Mouse (Mus musculus): ENCODE results near the gene Rassf7. TPM values are rescaled to one million over a fixed set of nuclear protein-coding genes. Genes with fewer than 3 reads are reported as not detected.

Gene Rassf7
- total and polyA plus RNA-seq, 2 experiments from 2014 or later = 23.3 to 24.5 TPM

DNA sequence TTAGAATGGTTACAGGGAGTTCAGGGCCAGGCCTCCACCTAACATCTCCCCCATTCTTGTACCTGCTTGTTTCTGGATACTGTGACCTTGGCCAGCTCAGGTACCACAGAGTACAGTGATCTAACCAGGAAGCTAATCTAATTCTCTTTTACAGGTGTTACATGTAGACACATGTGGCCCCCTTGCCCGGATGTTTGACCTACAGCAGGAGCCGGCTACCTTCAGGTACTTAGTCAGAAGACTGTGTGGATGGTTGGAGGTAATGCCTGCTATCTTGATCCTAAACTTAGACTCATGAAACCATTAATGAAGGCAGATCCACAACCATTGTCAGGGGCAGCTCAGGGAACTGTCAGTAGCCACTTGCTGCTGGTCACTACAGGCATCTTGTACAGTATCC lies 19.9 kb upstream of the Rassf7 start:
- no peak for DNase-seq (ENCODE audit: low spot score)
- H3K27ac ChIP-seq = no peak overlapping the region
- no peak for ATAC-seq
- H3K4me3 ChIP-seq (ENCODE audit: low read length) = no peak overlapping the region
- H3K36me3 ChIP-seq (ENCODE audit: insufficient read depth, low read length) = peaks cover 4% of the 10 kb centered on the region
- no peak overlapping the region for H3K4me2 ChIP-seq (ENCODE audit: low read depth, low read length)
- H3K9ac ChIP-seq (replicated peaks; ENCODE audit: low read length) = no peak overlapping the region
- peaks cover 10% of the 10 kb centered on the region for H3K4me1 ChIP-seq (ENCODE audit: insufficient read depth, low read length)
- no peaks in the 10 kb centered on the region for H3K9me3 ChIP-seq (ENCODE audit: low read length)
- no peak for TF ChIP-seq CTCF (IDR thresholded peaks at IDR 0.05; ENCODE audit: low read depth)
- no peaks in the 10 kb centered on the region for H3K27me3 ChIP-seq (ENCODE audit: insufficient read depth, low read length)
- 90% methylated on average over 2 of the region's 2 CpGs for WGBS

DNA sequence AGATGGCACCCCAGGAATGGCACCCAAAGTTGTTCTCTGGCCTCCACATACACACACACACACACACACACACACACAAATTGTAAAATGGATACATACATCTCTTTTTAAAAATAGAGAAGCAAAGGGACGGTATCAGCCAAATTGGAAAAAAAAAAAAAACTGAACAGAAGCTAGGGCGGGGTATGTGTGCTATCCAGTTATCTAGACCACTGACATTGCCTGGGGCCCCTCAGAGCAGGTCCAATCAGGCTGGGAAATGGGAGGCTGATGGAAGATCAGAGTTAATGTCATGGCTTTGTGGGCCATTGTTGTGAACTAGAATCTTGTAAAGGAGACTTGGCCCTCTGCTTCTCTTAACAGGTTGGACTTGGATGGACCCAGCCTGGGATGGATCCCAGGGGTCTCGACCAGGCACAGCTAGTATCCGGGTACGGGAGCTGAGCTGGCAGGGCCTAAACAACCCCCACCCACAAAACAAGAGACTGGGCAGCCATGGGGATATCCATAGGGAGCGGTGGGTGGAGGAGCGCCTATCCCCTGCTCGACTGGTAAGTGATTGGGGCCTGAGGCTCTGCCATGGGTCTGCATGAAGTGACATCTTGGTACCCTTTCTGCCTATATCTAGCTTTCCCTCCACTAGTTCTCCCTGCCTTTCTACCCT lies 18.9 kb upstream of the Rassf7 start:
- no peak overlapping the region for H3K9ac ChIP-seq (replicated peaks; ENCODE audit: low read length)
- no peak overlapping the region for H3K4me2 ChIP-seq (ENCODE audit: low read depth, low read length)
- no peak for TF ChIP-seq CTCF (IDR thresholded peaks at IDR 0.05; ENCODE audit: low read depth)
- H3K36me3 ChIP-seq (ENCODE audit: insufficient read depth, low read length) = no peaks in the 10 kb centered on the region; the same call in 1 of the 2 replicates
- no peak for ATAC-seq
- no peak overlapping the region for H3K27ac ChIP-seq
- H3K27me3 ChIP-seq (ENCODE audit: insufficient read depth, low read length) = no peaks in the 10 kb centered on the region
- 91% methylated on average over 8 of the region's 8 CpGs for WGBS
- H3K4me3 ChIP-seq (ENCODE audit: low read length) = no peak overlapping the region
- no peaks in the 10 kb centered on the region for H3K9me3 ChIP-seq (ENCODE audit: low read length)
- H3K4me1 ChIP-seq (ENCODE audit: insufficient read depth, low read length) = peaks cover 10% of the 10 kb centered on the region
- DNase-seq (ENCODE audit: low spot score) = no peak

DNA sequence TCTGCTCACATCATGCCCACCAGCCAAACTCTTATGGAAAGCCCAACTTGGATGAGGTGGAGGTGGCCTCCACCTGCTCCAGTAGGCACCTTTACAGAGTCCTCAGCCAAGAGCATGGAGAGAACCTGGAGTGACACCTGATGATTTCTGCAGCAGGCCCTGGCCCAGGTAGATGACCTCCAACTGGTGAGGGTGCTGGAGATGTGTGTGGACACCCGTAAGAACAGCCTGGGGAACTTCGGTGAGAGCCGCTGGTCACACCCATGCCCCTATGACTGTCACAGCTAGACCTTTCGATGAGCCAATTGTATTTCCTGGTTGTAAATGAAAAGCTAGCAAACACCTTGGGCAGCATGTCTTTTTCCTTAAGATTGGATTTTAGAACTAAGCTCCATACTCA lies 17.5 kb upstream of the Rassf7 start:
- H3K9ac ChIP-seq (replicated peaks; ENCODE audit: low read length) = no peak overlapping the region
- H3K9me3 ChIP-seq (ENCODE audit: low read length) = no peaks in the 10 kb centered on the region
- no peaks in the 10 kb centered on the region; the same call in 1 of the 2 replicates for H3K4me1 ChIP-seq (ENCODE audit: insufficient read depth, low read length)
- WGBS = 98% methylated on average over 4 of the region's 4 CpGs
- no peaks in the 10 kb centered on the region for H3K27me3 ChIP-seq (ENCODE audit: insufficient read depth, low read length)
- no peak overlapping the region for H3K4me2 ChIP-seq (ENCODE audit: low read depth, low read length)
- ATAC-seq (no peak), DNase-seq (ENCODE audit: low spot score) (no peak)
- TF ChIP-seq CTCF (IDR thresholded peaks at IDR 0.05; ENCODE audit: low read depth) = no peak
- H3K27ac ChIP-seq = no peak overlapping the region
- no peaks in the 10 kb centered on the region for H3K36me3 ChIP-seq (ENCODE audit: insufficient read depth, low read length)
- H3K4me3 ChIP-seq (ENCODE audit: low read length) = no peak overlapping the region

DNA sequence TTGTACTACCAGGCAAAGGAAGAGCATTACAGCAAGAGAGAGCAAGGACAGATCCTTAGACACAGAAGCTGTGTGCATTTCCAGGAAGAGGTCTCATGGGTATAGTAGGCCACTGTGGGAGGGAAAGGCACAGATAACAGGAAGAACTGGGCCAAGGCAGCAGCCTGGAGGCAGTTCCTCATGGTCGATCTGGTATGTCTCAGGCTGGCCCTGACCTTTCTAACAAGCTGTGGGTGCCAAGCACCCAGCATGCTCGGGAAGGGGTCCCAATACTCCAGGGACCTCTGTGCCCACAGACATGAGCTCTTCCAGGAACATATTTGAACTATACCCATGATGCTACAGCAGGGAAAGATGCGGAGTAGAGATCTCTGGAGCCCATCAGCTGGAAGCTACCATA lies 11.1 kb upstream of the Rassf7 start:
- no peak overlapping the region for H3K27ac ChIP-seq
- 75% methylated on average over 3 of the region's 3 CpGs for WGBS
- no peak overlapping the region for H3K9ac ChIP-seq (replicated peaks; ENCODE audit: low read length)
- no peak for TF ChIP-seq CTCF (IDR thresholded peaks at IDR 0.05; ENCODE audit: low read depth)
- no peak overlapping the region for H3K4me3 ChIP-seq (ENCODE audit: low read length)
- no peak overlapping the region for H3K4me2 ChIP-seq (ENCODE audit: low read depth, low read length)
- no peaks in the 10 kb centered on the region for H3K9me3 ChIP-seq (ENCODE audit: low read length)
- no peaks in the 10 kb centered on the region for H3K36me3 ChIP-seq (ENCODE audit: insufficient read depth, low read length)
- H3K4me1 ChIP-seq (ENCODE audit: insufficient read depth, low read length) = no peaks in the 10 kb centered on the region
- ATAC-seq (no peak), DNase-seq (ENCODE audit: low spot score) (no peak)
- no peaks in the 10 kb centered on the region for H3K27me3 ChIP-seq (ENCODE audit: insufficient read depth, low read length)

DNA sequence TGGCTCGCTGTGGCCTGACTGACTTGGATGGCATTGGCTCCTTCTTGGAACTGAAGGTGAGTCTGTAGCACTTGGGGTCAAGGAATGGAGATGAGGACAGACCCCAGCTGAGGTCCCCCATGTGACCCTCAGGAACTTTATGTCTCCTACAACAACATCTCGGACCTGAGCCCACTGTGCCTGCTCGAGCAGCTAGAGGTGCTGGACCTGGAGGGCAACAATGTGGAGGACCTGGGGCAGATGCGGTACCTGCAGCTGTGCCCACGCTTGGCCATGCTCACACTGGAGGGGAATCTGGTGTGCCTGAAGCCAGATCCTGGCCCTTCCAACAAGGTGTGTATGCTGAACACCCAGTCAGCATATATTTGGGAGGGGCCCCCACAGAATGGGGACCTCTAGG lies 10.2 kb upstream of the Rassf7 start:
- TF ChIP-seq CTCF (IDR thresholded peaks at IDR 0.05; ENCODE audit: low read depth) = no peak
- no peaks in the 10 kb centered on the region for H3K36me3 ChIP-seq (ENCODE audit: insufficient read depth, low read length)
- DNase-seq (ENCODE audit: low spot score) (no peak), ATAC-seq (no peak)
- WGBS = 92% methylated on average over 5 of the region's 5 CpGs
- no peaks in the 10 kb centered on the region for H3K27me3 ChIP-seq (ENCODE audit: insufficient read depth, low read length)
- no peaks in the 10 kb centered on the region for H3K4me1 ChIP-seq (ENCODE audit: insufficient read depth, low read length)
- H3K9ac ChIP-seq (replicated peaks; ENCODE audit: low read length) = no peak overlapping the region
- no peaks in the 10 kb centered on the region for H3K9me3 ChIP-seq (ENCODE audit: low read length)
- no peak overlapping the region for H3K4me2 ChIP-seq (ENCODE audit: low read depth, low read length)
- H3K27ac ChIP-seq = no peak overlapping the region
- H3K4me3 ChIP-seq (ENCODE audit: low read length) = no peak overlapping the region

DNA sequence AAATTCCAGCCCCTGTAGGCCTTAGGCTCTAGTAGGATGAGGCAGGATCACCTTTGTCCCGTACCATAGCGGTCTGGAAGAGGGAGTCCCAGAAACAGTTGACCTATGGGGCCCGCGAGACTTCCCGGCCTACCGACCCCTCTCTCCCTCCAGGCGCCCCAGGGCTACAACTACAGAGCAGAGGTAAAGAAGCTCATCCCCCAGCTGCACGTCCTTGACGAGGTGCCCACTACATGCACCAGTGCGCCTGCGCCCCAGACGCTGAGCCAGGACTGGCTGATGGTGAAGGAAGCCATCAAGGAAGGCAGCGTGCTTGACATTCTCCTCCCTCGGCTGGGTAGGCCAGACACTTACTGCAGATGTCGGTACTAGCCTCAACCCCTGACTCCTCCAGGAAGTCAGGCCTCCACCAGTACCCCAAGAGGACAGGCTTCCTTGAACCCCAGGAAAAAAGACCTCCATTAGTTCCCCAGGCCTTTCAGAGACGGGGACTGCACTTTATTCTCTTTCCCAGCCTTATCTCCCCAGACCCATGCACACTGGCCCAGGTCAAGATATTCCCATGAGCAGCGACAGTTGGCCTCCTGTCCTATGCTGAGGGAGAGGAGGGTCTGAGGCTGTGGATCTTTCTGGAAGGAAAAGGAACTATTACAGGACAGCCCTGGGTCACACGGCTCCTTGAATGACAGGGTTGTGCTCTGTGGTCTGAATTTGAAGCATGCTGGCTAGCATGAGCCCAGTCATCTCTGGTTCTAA lies 9.3 kb upstream of the Rassf7 start:
- TF ChIP-seq CTCF (IDR thresholded peaks at IDR 0.05; ENCODE audit: low read depth) = no peak
- H3K36me3 ChIP-seq (ENCODE audit: insufficient read depth, low read length) = no peaks in the 10 kb centered on the region
- no peak for ATAC-seq
- DNase-seq (ENCODE audit: low spot score) = no peak
- H3K4me1 ChIP-seq (ENCODE audit: insufficient read depth, low read length) = no peaks in the 10 kb centered on the region
- H3K9ac ChIP-seq (replicated peaks; ENCODE audit: low read length) = no peak overlapping the region
- WGBS = 92% methylated on average over 18 of the region's 18 CpGs
- H3K27ac ChIP-seq = no peak overlapping the region
- H3K4me2 ChIP-seq (ENCODE audit: low read depth, low read length) = no peak overlapping the region
- no peaks in the 10 kb centered on the region for H3K27me3 ChIP-seq (ENCODE audit: insufficient read depth, low read length)
- no peaks in the 10 kb centered on the region for H3K9me3 ChIP-seq (ENCODE audit: low read length)
- no peak overlapping the region for H3K4me3 ChIP-seq (ENCODE audit: low read length)

DNA sequence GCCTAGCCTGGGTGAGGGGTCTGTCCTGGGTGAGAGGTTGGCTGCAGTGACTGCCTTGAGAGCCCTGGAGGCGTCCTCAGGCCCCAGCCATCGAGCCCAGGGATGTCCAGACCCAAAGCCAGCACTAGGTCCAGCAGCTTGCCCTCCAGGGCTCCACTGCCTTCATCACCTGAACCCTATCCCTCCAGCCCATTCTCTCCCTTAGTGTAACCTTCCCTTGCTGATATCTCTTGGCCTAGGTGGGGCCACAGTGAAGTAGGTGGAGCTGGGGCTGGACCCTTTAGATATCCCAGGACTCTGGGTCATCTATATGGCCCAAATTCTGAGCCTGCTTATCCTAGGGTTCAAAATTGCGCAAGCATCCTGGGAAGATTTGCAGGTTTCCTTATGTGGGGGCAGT lies 6.1 kb upstream of the Rassf7 start:
- no peak overlapping the region for H3K27ac ChIP-seq
- no peak overlapping the region for H3K4me2 ChIP-seq (ENCODE audit: low read depth, low read length)
- no peaks in the 10 kb centered on the region for H3K9me3 ChIP-seq (ENCODE audit: low read length)

More for the DNA sequence above, 6.1 kb upstream of the Rassf7 start:
- Histone ChIP-seq H3K9ac (replicated peaks; ENCODE audit: low read length) (no peak overlapping the region), H3K4me1 (ENCODE audit: insufficient read depth, low read length) (no peaks in the 10 kb centered on the region), H3K4me3 (ENCODE audit: low read length) (no peak overlapping the region), H3K27me3 (ENCODE audit: insufficient read depth, low read length) (no peaks in the 10 kb centered on the region), H3K36me3 (ENCODE audit: insufficient read depth, low read length) (no peaks in the 10 kb centered on the region)
- 83% methylated on average over 3 of the region's 3 CpGs for WGBS
- no peak for TF ChIP-seq CTCF (IDR thresholded peaks at IDR 0.05; ENCODE audit: low read depth)
- DNase-seq (ENCODE audit: low spot score) (no peak), ATAC-seq (no peak)
